Comparison of ENCODE assay signal across 7 mouse cellular contexts in genomic region chr7:119720947-119721310, GRCm38 (mm10). TPM values are rescaled to one million over a fixed set of nuclear protein-coding genes. Genes with fewer than 3 reads are reported as not detected.
DNase-seq lines count a peak whose midpoint lies in the region; ATAC-seq lines count a peak whose summit lies in the region.

No protein-coding gene starts in this region.

- H3K4me2 ChIP-seq in embryonic facial prominence, embryonic 11.5 days (ENCODE audit: low read depth, low read length): peak overlapping the region; percentile 24
- H3K4me2 ChIP-seq in hindbrain, embryonic 11.5 days (replicated peaks; ENCODE audit: low read depth, low read length): peak overlapping the region; percentile 86

- peak overlapping the region; percentile 90 for H3K9ac ChIP-seq in embryonic facial prominence, embryonic 11.5 days (replicated peaks; ENCODE audit: low read length)
- peak overlapping the region; percentile 89 for H3K9ac ChIP-seq in hindbrain, embryonic 11.5 days (ENCODE audit: low read depth, low read length)

- 20% methylated on average over 8 of the region's 8 CpGs for WGBS in embryonic facial prominence, embryonic 11.5 days
- WGBS in hindbrain, embryonic 11.5 days: 17% methylated on average over 8 of the region's 8 CpGs

- H3K4me3 ChIP-seq in embryonic facial prominence, embryonic 11.5 days (ENCODE audit: low read depth, low read length): peak overlapping the region; percentile 95
- H3K4me3 ChIP-seq in hindbrain, embryonic 11.5 days (ENCODE audit: low read depth, low read length): peak overlapping the region; percentile 96

- DNase-seq in left cerebral cortex, postnatal 14 days (ENCODE audit: low spot score in 2 of 2): peak; percentile 10 to 26
- no peak for DNase-seq in left cerebral cortex, postnatal 36 days (ENCODE audit: low spot score in 2 of 2)
- no peak for DNase-seq in embryonic facial prominence, embryonic 11.5 days (ENCODE audit: low spot score)
- no peak for DNase-seq in hindbrain, embryonic 11.5 days (ENCODE audit: low spot score)
- peak; percentile 5 for DNase-seq in lung, postnatal 25 days (ENCODE audit: low spot score)
- no peak for DNase-seq in ovary, postnatal 36 days (ENCODE audit: low spot score)
- no peak for DNase-seq in frontal cortex, adult 2 months (ENCODE audit: extremely low spot score in 1 of 2, low spot score in 1 of 2)

- peak; percentile 61 for ATAC-seq in embryonic facial prominence, embryonic 11.5 days (replicated peaks; ENCODE audit: insufficient number of reproducible peaks, low FRiP score, low TSS enrichment, low read depth)
- ATAC-seq in hindbrain, embryonic 11.5 days (ENCODE audit: low FRiP score): peak; percentile 71

- H3K9me3 ChIP-seq in embryonic facial prominence, embryonic 11.5 days (replicated peaks; ENCODE audit: control insufficient read depth, low read length): no peaks in the 10 kb centered on the region
- no peaks in the 10 kb centered on the region for H3K9me3 ChIP-seq in hindbrain, embryonic 11.5 days (ENCODE audit: control insufficient read depth, low read length)

- H3K4me1 ChIP-seq in embryonic facial prominence, embryonic 11.5 days (ENCODE audit: control insufficient read depth, insufficient read depth, low read length): no peaks in the 10 kb centered on the region
- H3K4me1 ChIP-seq in hindbrain, embryonic 11.5 days (replicated peaks; ENCODE audit: control insufficient read depth, insufficient read depth, low read length): no peaks in the 10 kb centered on the region

- no peaks in the 10 kb centered on the region for H3K27me3 ChIP-seq in embryonic facial prominence, embryonic 11.5 days (ENCODE audit: control insufficient read depth, insufficient read depth, low read length)
- no peaks in the 10 kb centered on the region for H3K27me3 ChIP-seq in hindbrain, embryonic 11.5 days (ENCODE audit: control insufficient read depth, insufficient read depth, low read length)

- H3K36me3 ChIP-seq in embryonic facial prominence, embryonic 11.5 days (replicated peaks; ENCODE audit: control insufficient read depth, insufficient read depth, low read depth, low read length): peaks cover 7% of the 10 kb centered on the region
- no peaks in the 10 kb centered on the region for H3K36me3 ChIP-seq in hindbrain, embryonic 11.5 days (ENCODE audit: control insufficient read depth, insufficient read depth, low read length)

- no peak overlapping the region for H3K27ac ChIP-seq in embryonic facial prominence, embryonic 11.5 days (replicated peaks; ENCODE audit: low read depth, low read length)
- no peak overlapping the region for H3K27ac ChIP-seq in hindbrain, embryonic 11.5 days (ENCODE audit: low read depth, low read length)

- intact Hi-C loops in left cerebral cortex, postnatal 14 days (cut with DNase I): no loop called here
- intact Hi-C loops in left cerebral cortex, postnatal 36 days (cut with DNase I): loop anchor here (5.0 kb wide), 1 partner anchor 916 kb away; the partner anchor contains the start of gene Uqcrc2

RNA-seq across cellular contexts. Expression of gene Thumpd1, which starts 0.3 kb away (rescaled TPM):
- 10 to 100 TPM; 33.8 to 38.8 TPM for total RNA-seq in left cerebral cortex, postnatal 14 days (2021)
- 10 to 100 TPM; 42.4 to 44.7 TPM for total RNA-seq in left cerebral cortex, postnatal 36 days (2021)
- 110 and 114 TPM in 2 replicates for polyA plus RNA-seq in embryonic facial prominence, embryonic 11.5 days (2014; fragmentation: Nextera tagmentation; extraction: Ambion mirVana)
- 89.7 and 99.0 TPM in 2 replicates for polyA plus RNA-seq in hindbrain, embryonic 11.5 days (2014; fragmentation: Nextera tagmentation; extraction: Ambion mirVana)
- 35.9 and 36.7 TPM in 2 replicates for polyA plus RNA-seq in frontal cortex, adult 2 months (2012; rRNA removed)

RNA-seq across cellular contexts. Expression of gene Acsm4, which starts 31.1 kb away (rescaled TPM):
- not detected for total RNA-seq in left cerebral cortex, postnatal 14 days (2021)
- not detected for total RNA-seq in left cerebral cortex, postnatal 36 days (2021)
- 4.0 and 8.3 TPM in 2 replicates for polyA plus RNA-seq in embryonic facial prominence, embryonic 11.5 days (2014; fragmentation: Nextera tagmentation; extraction: Ambion mirVana)
- polyA plus RNA-seq in hindbrain, embryonic 11.5 days (2014; fragmentation: Nextera tagmentation; extraction: Ambion mirVana): not detected in 2 replicates
- 0.16 and 0.23 TPM in 2 replicates for polyA plus RNA-seq in frontal cortex, adult 2 months (2012; rRNA removed)

RNA-seq across cellular contexts. Expression of gene Acsm3, which starts 39.8 kb away (rescaled TPM):
- total RNA-seq in left cerebral cortex, postnatal 14 days (2021): not detected
- total RNA-seq in left cerebral cortex, postnatal 36 days (2021): not detected
- polyA plus RNA-seq in embryonic facial prominence, embryonic 11.5 days (2014; fragmentation: Nextera tagmentation; extraction: Ambion mirVana): 0.21 TPM in 1 of 2 replicates, not detected in the other
- 0.18 and 0.57 TPM in 2 replicates for polyA plus RNA-seq in hindbrain, embryonic 11.5 days (2014; fragmentation: Nextera tagmentation; extraction: Ambion mirVana)
- polyA plus RNA-seq in frontal cortex, adult 2 months (2012; rRNA removed): 0.04 and 0.12 TPM in 2 replicates

Comparison
In these comparisons a context has a peak if more than half of its experiments do, and no peak if none do; other contexts are left out.
1. DNase-seq: peak in left cerebral cortex, postnatal 14 days (2 of 2) and lung, postnatal 25 days (single experiment); none in left cerebral cortex, postnatal 36 days (0 of 2), embryonic facial prominence, embryonic 11.5 days (single experiment), hindbrain, embryonic 11.5 days (single experiment), ovary, postnatal 36 days (single experiment) and frontal cortex, adult 2 months (0 of 2).